Mouse (Mus musculus) small intestine, adult 2 months (tissue): ENCODE data around the gene Fmo5. TPM values are rescaled to one million over a fixed set of nuclear protein-coding genes. Genes with fewer than 3 reads are reported as not detected.

ENCODE experiments used
- H3K27ac ChIP-seq: fragments of 200-500 bp; 2 replicates; pipeline ENCODE4 v1.5.1; 2012; ENCODE audit warnings: low read depth, low read length, control low read depth, inconsistent platforms; ENCODE audit not compliant: insufficient read depth
- H3K27me3 ChIP-seq: fragments of 200-500 bp; 2 replicates; pipeline ENCODE4 v1.6.1; 2012; ENCODE audit warnings: mild to moderate bottlenecking, moderate library complexity, low read length, inconsistent platforms; ENCODE audit not compliant: control insufficient read depth, insufficient read depth
- H3K36me3 ChIP-seq: fragments of 200-500 bp; 2 replicates; pipeline ENCODE4 v1.6.1; 2012; ENCODE audit warnings: mild to moderate bottlenecking, low read length, control low read depth, inconsistent platforms; ENCODE audit not compliant: control insufficient read depth, insufficient read depth
- H3K4me1 ChIP-seq: fragments of 200-500 bp; 2 replicates; pipeline ENCODE4 v1.6.1; 2012; ENCODE audit warnings: low read length, inconsistent platforms, mixed read lengths; ENCODE audit not compliant: control insufficient read depth, insufficient read depth, insufficient read length
- H3K4me3 ChIP-seq: fragments of 200-500 bp; 2 replicates; pipeline ENCODE4 v1.5.1; 2012; ENCODE audit warnings: low read depth, mild to moderate bottlenecking, control low read depth, inconsistent platforms, low read length, moderate library complexity
- CTCF ChIP-seq: fragments of 200-500 bp; IDR thresholded peaks from 2 replicates; pipeline ENCODE4 v1.5.1; 2012; ENCODE audit warnings: low read depth, mild to moderate bottlenecking, control low read depth, inconsistent platforms, low read length, moderate library complexity, mixed read lengths; ENCODE audit not compliant: insufficient replicate concordance, insufficient read length; ENCODE audit errors: extremely low read depth
- POLR2A ChIP-seq: fragments of 200-500 bp; IDR thresholded peaks from 2 replicates; pipeline ENCODE4 v1.6.1; 2012; ENCODE audit warnings: low read depth, mild to moderate bottlenecking, control low read depth, inconsistent platforms, low read length, moderate library complexity
- WGBS: fragments of 180-500 bp; shearing (Covaris S2); methylation state at CpG from one replicate; pipeline ENCODE4 v1.1.7; 2018; 5-methylcytosine and 5-hydroxymethylcytosine counted together
- polyA plus RNA-seq: library from polyadenylated mRNA; depleted of rRNA; stranded (reverse); fragments of >200 nt; gene quantifications from 2 replicates; pipeline ENCODE4 v1.2.3, GENCODE M21; 2012

Fmo5 gene
- polyA plus RNA-seq, 1 experiment: 84.1 TPM

GRCm38 (mm10) chr3:97690590-97690989 is 62.0 kb downstream of the Fmo5 start:
- TF ChIP-seq POLR2A: no peak
- no peak for TF ChIP-seq CTCF
- Histone ChIP-seq H3K36me3 (no peaks in the 10 kb centered on the region), H3K4me3 (no peak overlapping the region), H3K27ac (no peak overlapping the region), H3K27me3 (no peaks in the 10 kb centered on the region), H3K4me1 (no peaks in the 10 kb centered on the region)
- 57% methylated on average over 7 of the region's 7 CpGs for WGBS

GRCm38 (mm10) chr3:97691443-97692017 is 62.9 kb downstream of the Fmo5 start:
- Histone ChIP-seq H3K27me3 (no peaks in the 10 kb centered on the region), H3K4me1 (no peaks in the 10 kb centered on the region), H3K27ac (no peak overlapping the region), H3K36me3 (no peaks in the 10 kb centered on the region), H3K4me3 (no peak overlapping the region)
- TF ChIP-seq CTCF (no peak), POLR2A (no peak)
- WGBS: 88% methylated on average over 12 of the region's 12 CpGs

- H3K27ac ChIP-seq: no peak overlapping the region
- TF ChIP-seq POLR2A (no peak), CTCF (no peak)
- H3K27me3 ChIP-seq: no peaks in the 10 kb centered on the region
- WGBS: 51% methylated on average over 6 of the region's 6 CpGs
- H3K4me3 ChIP-seq: no peak overlapping the region
- H3K36me3 ChIP-seq: no peaks in the 10 kb centered on the region
- H3K4me1 ChIP-seq: no peaks in the 10 kb centered on the region
Measured at GRCm38 (mm10) chr3:97693806-97694205, 65.2 kb downstream of the Fmo5 start.

- H3K4me3 ChIP-seq: no peak overlapping the region
- H3K27ac ChIP-seq: no peak overlapping the region
- no peaks in the 10 kb centered on the region for H3K36me3 ChIP-seq
- H3K27me3 ChIP-seq: no peaks in the 10 kb centered on the region
- no peak for TF ChIP-seq POLR2A
- TF ChIP-seq CTCF: no peak
- no peaks in the 10 kb centered on the region for H3K4me1 ChIP-seq
- 83% methylated on average over 9 of the region's 9 CpGs for WGBS
Measured at GRCm38 (mm10) chr3:97696866-97697265, 68.3 kb downstream of the Fmo5 start.

GRCm38 (mm10) chr3:97697291-97697690 is 68.7 kb downstream of the Fmo5 start:
- TF ChIP-seq CTCF (no peak), POLR2A (no peak)
- Histone ChIP-seq H3K4me1 (no peaks in the 10 kb centered on the region), H3K4me3 (no peak overlapping the region), H3K27ac (no peak overlapping the region), H3K36me3 (no peaks in the 10 kb centered on the region), H3K27me3 (no peaks in the 10 kb centered on the region)
- WGBS: 64% methylated on average over 9 of the region's 9 CpGs

GRCm38 (mm10) chr3:97699061-97699460 is 70.5 kb downstream of the Fmo5 start:
- Histone ChIP-seq H3K36me3 (no peaks in the 10 kb centered on the region), H3K27ac (no peak overlapping the region), H3K4me1 (no peaks in the 10 kb centered on the region), H3K4me3 (no peak overlapping the region), H3K27me3 (no peaks in the 10 kb centered on the region)
- TF ChIP-seq POLR2A: no peak
- TF ChIP-seq CTCF: no peak
- WGBS: 85% methylated on average over 3 of the region's 3 CpGs

- Histone ChIP-seq H3K4me1 (no peaks in the 10 kb centered on the region), H3K4me3 (no peak overlapping the region), H3K27ac (no peak overlapping the region), H3K27me3 (no peaks in the 10 kb centered on the region), H3K36me3 (no peaks in the 10 kb centered on the region)
- 44% methylated on average over 3 of the region's 3 CpGs for WGBS
- no peak for TF ChIP-seq CTCF
- no peak for TF ChIP-seq POLR2A
Measured at GRCm38 (mm10) chr3:97701198-97701597, 72.6 kb downstream of the Fmo5 start.
